Mouse (Mus musculus) thymus, adult 2 months (tissue): Measurements from ENCODE around the gene Zfp598.

Experiments
- CTCF ChIP-seq: fragments of 200-500 bp; IDR thresholded peaks from 2 replicates; pipeline ENCODE4 v1.5.1; 2012; ENCODE audit warnings: mild to moderate bottlenecking, control low read depth, low read length, moderate library complexity, borderline replicate concordance; ENCODE audit not compliant: control insufficient read depth, poor library complexity, insufficient read depth; ENCODE audit errors: extremely low read depth
- POLR2A ChIP-seq: fragments of 200-500 bp; IDR thresholded peaks from 2 replicates; pipeline ENCODE4 v1.6.1; 2012; ENCODE audit warnings: mild to moderate bottlenecking, low read length, control low read depth, moderate library complexity; ENCODE audit not compliant: control insufficient read depth, poor library complexity, insufficient read depth; ENCODE audit errors: extremely low read depth

DNA sequence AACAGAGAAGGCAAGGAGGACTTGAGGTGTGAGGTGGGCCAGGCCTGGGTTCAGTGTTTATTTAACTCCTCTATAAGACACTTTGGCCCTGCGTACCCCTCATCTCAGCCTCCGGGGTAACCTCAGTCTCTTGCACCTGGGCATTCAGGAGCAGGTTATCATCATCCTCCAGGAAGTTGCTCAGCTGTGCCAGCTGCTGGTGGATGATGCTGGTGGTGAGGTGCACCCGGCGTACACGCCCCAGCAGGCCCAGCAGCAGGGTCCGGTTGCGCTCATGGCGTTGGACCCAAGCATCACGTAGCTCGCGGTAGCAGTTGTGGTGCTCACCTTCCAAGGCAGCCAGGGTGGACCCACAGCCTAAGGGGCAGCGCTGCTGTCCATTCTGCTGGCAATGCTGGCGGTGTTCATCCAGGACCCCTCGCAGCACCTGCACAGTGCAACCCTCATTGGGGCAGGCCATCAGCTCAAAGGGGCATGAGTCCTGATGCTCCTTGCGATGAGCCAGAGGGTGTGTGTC lies 46.7 kb downstream of the Zfp598 start:
- TF ChIP-seq POLR2A (no peak), CTCF (no peak)
